Mouse (Mus musculus) megakaryocyte, embryonic 14.5 days (primary cell): ENCODE measurements around the gene H2-M10.5. TPM values are rescaled to one million over a fixed set of nuclear protein-coding genes. Genes with fewer than 3 reads are reported as not detected.
"Not testable (repeated sequence)": the region's sequence is repeated elsewhere in the genome, so short reads cannot be mapped to it uniquely, and the experiment has no call there.

Experiments used
- H3K27me3 ChIP-seq: replicated peaks from 2 replicates; pipeline ENCODE3; 2012; ENCODE audit warnings: inconsistent platforms
- H3K36me3 ChIP-seq: replicated peaks from 2 replicates; pipeline ENCODE3; 2012; ENCODE audit warnings: low read length, inconsistent platforms, mixed read lengths
- H3K4me1 ChIP-seq: 2 replicates; pipeline ENCODE4 v1.6.1; 2012; ENCODE audit warnings: inconsistent platforms
- H3K4me3 ChIP-seq: replicated peaks from 2 replicates; pipeline ENCODE3; 2012; ENCODE audit warnings: moderate library complexity, mild to moderate bottlenecking, inconsistent platforms
- H3K9me3 ChIP-seq: 2 replicates; pipeline ENCODE4 v1.6.1; 2012; ENCODE audit warnings: inconsistent platforms
- FLI1 ChIP-seq: IDR thresholded peaks from 2 replicates; pipeline ENCODE4 v1.6.1; 2012; ENCODE audit warnings: low read length, inconsistent platforms, mixed read lengths
- GATA1 ChIP-seq: IDR thresholded peaks from 3 replicates; pipeline ENCODE4 v1.6.1; 2012; ENCODE audit warnings: mixed read lengths, low read length, inconsistent platforms, borderline replicate concordance
- polyA plus RNA-seq: library from polyadenylated mRNA; stranded (reverse); fragments of >175 nt; gene quantifications from 2 replicates; pipeline ENCODE4 v1.2.3, GENCODE M21; 2012; ENCODE audit warnings: low replicate concordance; ENCODE audit not compliant: insufficient read depth

The H2-M10.5 gene
- polyA plus RNA-seq, result not detected in 2 replicates

DNA sequence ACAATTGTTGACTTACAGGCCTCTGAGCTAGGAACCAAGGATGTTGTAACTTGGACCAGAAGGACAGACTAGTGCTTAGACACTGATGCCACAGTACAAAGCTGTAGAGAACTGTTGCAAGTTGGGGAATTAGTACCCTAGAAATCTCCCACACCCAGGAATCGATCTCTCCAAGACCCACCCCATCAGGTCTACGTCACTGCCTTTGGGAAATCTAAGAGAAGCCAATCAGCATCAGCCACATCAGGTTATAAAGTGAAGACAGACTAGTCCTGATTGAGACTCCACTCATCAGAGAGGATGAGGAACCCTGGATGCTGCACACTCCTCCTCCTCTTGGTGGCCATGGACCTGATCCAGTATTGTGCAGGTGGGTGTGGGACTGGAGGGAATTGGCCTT, at the start of gene H2-M10.5:
Gene H2-M10.5, plus strand, starts transcription at position 301 of the 400 bp plus-strand sequence.
- H3K9me3 ChIP-seq, H3K27me3 ChIP-seq, H3K4me1 ChIP-seq, H3K4me3 ChIP-seq, H3K36me3 ChIP-seq: not testable (repeated sequence)

DNA sequence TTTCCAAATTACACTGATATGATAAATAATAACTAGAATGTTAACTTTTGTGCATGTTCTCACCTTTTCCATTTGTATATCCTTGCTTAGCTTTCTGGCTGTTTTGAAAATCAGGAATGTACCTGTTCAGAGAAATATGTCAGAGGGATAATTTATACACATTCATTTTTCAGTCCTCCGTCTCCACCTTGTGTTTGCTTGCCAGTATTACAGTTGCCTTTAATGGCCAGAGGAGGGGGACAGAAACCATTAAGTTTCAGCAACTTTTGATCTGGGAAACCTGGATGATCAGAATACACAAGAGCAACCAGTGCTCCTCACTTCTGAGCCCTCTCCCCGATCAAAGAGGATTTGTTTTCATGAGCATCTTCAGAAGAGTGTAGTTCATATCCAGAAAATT, 46.7 kb upstream of the H2-M10.5 start:
- H3K9me3 ChIP-seq, result no peaks in the 10 kb centered on the region
- TF ChIP-seq GATA1, result no peak
- no peak for TF ChIP-seq FLI1
- no peaks in the 10 kb centered on the region for H3K27me3 ChIP-seq
- no peaks in the 10 kb centered on the region for H3K36me3 ChIP-seq
- no peaks in the 10 kb centered on the region for H3K4me1 ChIP-seq
- no peak overlapping the region for H3K4me3 ChIP-seq

DNA sequence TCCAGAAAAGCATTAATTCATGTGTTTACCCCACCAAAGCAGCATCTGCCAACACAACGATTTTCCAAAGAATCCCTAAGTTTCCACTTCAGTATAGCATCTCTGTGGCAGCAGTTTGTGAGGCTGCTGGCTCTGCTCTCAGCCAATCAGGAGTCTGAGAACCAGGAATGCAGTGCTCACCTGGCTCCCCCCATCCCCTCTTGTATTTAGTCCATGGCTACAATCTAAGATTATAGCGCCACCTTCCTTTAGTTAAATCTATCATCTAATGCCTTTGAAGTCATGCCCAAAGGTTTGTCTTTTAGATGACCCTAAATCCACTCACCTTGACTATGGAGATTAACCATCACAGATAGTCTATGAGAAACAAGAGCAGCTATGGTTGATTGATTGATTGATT, 8.9 kb upstream of the H2-M10.5 start:
- TF ChIP-seq FLI1 (no peak), GATA1 (no peak)
- Histone ChIP-seq H3K4me1 (no peaks in the 10 kb centered on the region), H3K27me3 (no peaks in the 10 kb centered on the region), H3K4me3 (no peak overlapping the region), H3K9me3 (no peaks in the 10 kb centered on the region), H3K36me3 (no peaks in the 10 kb centered on the region)

DNA sequence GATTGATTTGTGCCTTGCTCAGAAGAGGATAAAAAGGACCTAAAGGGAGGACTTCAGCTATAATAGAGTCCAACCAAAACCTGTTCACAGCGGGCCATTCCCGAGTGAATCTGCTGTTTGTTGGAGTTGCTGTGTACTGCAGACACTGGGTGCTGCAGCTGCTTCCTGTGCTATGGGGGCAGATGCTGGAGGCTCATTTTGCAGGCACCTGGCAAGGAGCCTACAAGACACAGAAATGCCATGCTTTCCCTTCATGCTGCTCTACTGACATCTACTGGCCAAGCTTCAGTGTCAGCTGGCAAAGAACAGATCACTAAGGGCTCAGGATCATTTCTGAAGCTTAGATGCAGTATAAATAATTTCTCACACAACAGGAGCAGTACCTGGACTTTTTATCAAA, 8.5 kb upstream of the H2-M10.5 start:
- not testable (repeated sequence) for H3K36me3 ChIP-seq

DNA sequence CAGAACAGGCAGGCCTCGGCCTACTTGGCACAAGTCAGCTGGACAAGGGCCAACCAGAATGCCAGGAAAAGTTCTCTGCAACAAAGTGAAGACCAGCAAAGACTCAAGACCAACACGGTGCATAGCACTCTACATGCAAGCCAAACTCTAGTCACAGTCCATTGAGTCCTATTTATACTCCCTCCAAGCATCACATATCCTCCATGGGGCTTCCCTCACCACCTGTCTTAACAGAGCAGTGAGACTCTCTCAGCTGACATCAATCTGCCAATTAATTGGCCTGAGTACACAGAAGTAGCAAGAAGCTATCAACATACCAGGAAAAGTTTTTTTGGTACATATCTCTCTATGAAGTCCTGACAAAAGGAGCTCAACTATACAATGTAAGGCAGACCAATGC, 7.3 kb upstream of the H2-M10.5 start:
- not testable (repeated sequence) for H3K9me3 ChIP-seq, H3K4me3 ChIP-seq, H3K36me3 ChIP-seq, H3K27me3 ChIP-seq, H3K4me1 ChIP-seq

More for the DNA sequence above, 8.5 kb upstream of the H2-M10.5 start:
- H3K4me3 ChIP-seq, H3K4me1 ChIP-seq, H3K9me3 ChIP-seq, H3K27me3 ChIP-seq: not testable (repeated sequence)

DNA sequence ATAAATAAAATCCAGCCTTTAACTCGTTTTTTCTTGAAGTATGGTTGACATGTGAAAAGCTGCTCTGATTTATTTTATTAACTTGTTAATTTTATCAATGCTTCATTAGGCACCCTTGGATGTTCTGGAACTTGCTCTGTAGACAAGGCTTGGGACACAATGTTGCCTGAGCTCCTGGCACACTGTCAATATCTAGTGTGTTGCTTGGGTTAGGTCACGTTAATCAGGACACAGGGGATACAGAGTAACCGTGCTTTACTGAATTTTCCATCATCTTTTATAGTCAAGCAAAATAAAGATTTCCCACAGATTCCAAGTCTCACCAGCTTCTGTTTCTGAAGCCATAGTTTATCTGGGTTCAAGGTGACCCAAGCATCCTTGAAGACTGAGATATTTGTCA, 8.8 kb downstream of the H2-M10.5 start:
- Histone ChIP-seq H3K4me1 (no peaks in the 10 kb centered on the region), H3K27me3 (no peaks in the 10 kb centered on the region), H3K4me3 (no peak overlapping the region), H3K36me3 (no peaks in the 10 kb centered on the region), H3K9me3 (no peaks in the 10 kb centered on the region)
- TF ChIP-seq FLI1, result no peak
- TF ChIP-seq GATA1, result no peak

DNA sequence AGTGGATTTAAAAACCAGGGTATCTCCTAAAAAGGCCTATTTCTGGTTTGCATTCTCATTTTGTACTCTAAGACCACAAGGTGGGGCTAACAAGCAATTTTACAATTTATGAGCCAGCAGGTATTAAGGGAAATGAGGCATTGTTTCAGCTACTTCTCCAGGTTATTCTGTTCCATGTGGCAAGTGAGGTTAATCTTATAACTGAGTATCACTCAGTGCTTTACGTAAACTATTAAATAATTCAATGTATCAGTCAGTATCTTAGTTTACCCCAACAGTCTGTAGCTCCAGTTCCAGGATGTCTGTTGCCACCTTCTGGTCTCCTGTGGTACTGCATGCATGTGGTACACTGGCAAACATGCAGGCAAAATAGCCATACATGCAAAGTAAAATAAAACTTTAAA, 13.8 kb downstream of the H2-M10.5 start:
- not testable (repeated sequence) for H3K4me1 ChIP-seq, H3K27me3 ChIP-seq, H3K9me3 ChIP-seq, H3K4me3 ChIP-seq, H3K36me3 ChIP-seq

DNA sequence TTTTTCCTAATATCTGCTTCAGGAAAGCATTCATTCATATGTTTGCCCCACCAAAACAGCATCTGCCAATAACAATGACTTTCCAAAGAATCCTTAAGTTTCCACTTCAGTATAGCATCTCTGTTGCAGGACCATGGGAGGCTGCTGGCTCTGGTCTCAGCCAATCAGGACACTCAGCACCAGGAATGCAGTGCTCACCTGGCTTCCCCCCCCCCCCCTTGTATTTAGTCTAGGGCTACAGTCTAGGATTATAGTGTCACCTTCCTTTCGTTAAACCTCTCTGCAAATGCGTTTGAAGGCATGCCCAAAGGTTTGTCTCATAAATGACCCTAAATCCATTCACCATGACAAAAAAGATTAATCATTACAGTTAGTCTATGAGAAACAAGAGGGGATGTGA, 15.6 kb downstream of the H2-M10.5 start:
- Histone ChIP-seq H3K36me3 (no peaks in the 10 kb centered on the region), H3K9me3 (no peaks in the 10 kb centered on the region), H3K4me1 (no peaks in the 10 kb centered on the region), H3K4me3 (no peak overlapping the region), H3K27me3 (no peaks in the 10 kb centered on the region)
- no peak for TF ChIP-seq FLI1
- TF ChIP-seq GATA1, result no peak

DNA sequence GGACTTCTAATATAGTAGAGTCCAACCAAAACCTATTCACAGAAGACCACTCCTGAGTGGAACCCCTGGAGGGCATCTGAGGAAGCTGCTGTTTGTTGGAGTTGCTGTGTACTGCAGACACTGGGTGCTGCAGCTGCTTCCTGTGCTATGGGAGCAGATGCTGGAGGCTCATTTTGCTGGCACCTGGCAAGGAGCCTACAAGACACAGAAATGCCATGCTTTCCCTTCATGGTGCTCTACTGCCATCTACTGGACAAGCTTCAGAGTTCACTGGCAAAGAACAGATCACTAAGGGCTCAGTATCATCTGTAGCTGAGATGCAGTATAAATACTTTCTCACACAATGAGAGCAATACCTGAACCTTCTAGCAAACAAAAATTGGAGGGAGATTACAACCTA, 16.1 kb downstream of the H2-M10.5 start:
- not testable (repeated sequence) for H3K27me3 ChIP-seq, H3K36me3 ChIP-seq, H3K4me1 ChIP-seq, H3K9me3 ChIP-seq, H3K4me3 ChIP-seq

DNA sequence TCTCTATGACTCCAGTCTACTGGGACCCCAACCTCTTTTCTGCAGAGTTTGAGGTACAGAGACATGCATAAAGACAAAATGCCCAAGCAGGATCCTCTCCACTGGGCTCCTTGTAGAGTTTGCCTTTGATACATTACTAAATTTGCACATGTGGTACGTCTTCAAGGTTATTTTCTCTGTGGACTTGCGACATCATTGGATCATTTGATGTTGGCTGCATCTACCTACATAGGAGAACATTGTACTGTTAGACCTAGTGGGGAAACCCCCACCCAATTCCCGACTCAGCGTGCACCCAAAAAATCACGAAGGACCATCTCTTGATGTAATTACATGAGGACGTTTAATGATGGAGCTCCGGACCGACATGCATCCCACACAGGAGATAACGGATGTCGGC, 26.8 kb downstream of the H2-M10.5 start:
- TF ChIP-seq GATA1 (no peak), FLI1 (no peak)
- H3K36me3 ChIP-seq, result no peaks in the 10 kb centered on the region

DNA sequence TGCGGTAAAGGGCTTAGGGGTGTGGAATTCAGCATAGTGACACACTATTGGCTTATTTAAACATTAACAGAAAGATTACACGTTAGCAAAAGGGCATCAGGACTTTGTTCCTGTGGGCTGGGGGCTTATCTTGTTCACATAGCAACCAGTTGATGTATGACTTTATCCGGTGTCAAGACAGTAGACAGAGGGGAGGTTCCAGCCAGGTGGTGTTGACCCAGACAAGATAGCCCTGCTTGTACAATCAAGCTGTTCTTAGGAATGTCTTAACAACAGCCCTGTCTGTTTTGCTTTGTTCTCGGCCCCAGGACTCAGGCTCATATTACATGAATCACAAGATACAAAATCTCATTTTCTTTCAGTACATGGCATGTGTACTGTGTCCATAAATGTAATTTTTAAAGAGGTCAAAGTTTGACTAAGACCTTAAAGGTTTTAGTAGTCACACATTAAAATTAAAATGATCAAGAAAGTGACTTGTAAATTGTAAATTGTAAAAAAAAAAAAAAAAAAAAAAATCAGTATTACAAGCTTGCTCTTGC, 27.3 kb downstream of the H2-M10.5 start:
- H3K9me3 ChIP-seq, H3K4me3 ChIP-seq, H3K36me3 ChIP-seq, H3K27me3 ChIP-seq, H3K4me1 ChIP-seq: not testable (repeated sequence)

More for the DNA sequence above, 26.8 kb downstream of the H2-M10.5 start:
- Histone ChIP-seq H3K4me1 (no peaks in the 10 kb centered on the region), H3K4me3 (no peak overlapping the region), H3K27me3 (peaks cover 3% of the 10 kb centered on the region), H3K9me3 (no peaks in the 10 kb centered on the region)

DNA sequence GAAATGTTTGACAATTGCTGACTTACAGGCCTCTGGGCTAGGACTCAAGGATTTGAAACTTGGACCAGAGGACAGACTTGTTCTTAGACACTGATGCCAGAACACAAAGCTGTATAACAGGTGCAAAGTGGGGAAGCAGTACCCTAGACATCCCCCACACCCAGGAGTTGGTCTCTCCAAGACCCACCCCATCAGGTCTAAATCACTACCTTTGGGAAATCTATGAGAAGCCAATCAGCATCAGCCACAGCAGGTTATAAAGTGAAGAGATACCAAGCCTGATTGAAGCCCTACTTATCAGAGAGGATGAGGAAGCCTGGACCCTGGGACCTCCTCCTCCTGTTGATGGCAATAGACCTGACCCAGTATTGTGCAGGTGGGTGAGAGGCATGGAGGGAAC, 39.2 kb downstream of the H2-M10.5 start, which contains the start of gene H2-M10.6:
Gene H2-M10.6, plus strand, starts transcription at position 301 of the 400 bp plus-strand sequence.
- Histone ChIP-seq H3K36me3 (no peaks in the 10 kb centered on the region), H3K4me3 (no peak within 1 kb of the TSS), H3K9me3 (no peaks in the 10 kb centered on the region), H3K4me1 (no peaks in the 10 kb centered on the region), H3K27me3 (peaks cover 13% of the 10 kb centered on the region)
- TF ChIP-seq FLI1 (no peak), GATA1 (no peak)
